Mouse (Mus musculus) heart, embryonic 14.5 days (tissue): ENCODE data around the gene Erbb3. TPM values are rescaled to one million over a fixed set of nuclear protein-coding genes. Genes with fewer than 3 reads are reported as not detected.

Source experiments
- ATAC-seq: fragments of 200-750 bp; cut with Nextera tagmentation; 2 replicates; pipeline ENCODE4 v1.8.0; 2017; ENCODE audit warnings: low read depth, moderate TSS enrichment; ENCODE audit not compliant: insufficient number of reproducible peaks, insufficient read depth, low FRiP score
- H3K27ac ChIP-seq, 2 experiments: fragments of 200-500 bp in 1 of 2; fragments of 300-500 bp in 1 of 2; sonication (generic) in 1 of 2; replicated peaks in 1 of 2; 2 replicates each; pipeline ENCODE4 v1.5.1; 2012 to 2014; ENCODE audit warnings: low read depth in 2 of 2, low read length in 2 of 2, control low read depth in 1 of 2, mild to moderate bottlenecking in 1 of 2, mixed read lengths in 1 of 2; ENCODE audit not compliant: control insufficient read depth in 1 of 2, insufficient read depth in 1 of 2
- H3K27me3 ChIP-seq: fragments of 300-500 bp; sonication (generic); 2 replicates; pipeline ENCODE4 v1.6.1; 2014; ENCODE audit warnings: mild to moderate bottlenecking, low read length, control low read depth; ENCODE audit not compliant: control insufficient read depth, insufficient read depth
- H3K36me3 ChIP-seq: fragments of 300-500 bp; sonication (generic); 2 replicates; pipeline ENCODE4 v1.6.1; 2014; ENCODE audit warnings: mild to moderate bottlenecking, control low read depth, low read length, mixed read lengths; ENCODE audit not compliant: control insufficient read depth, insufficient read depth
- H3K4me1 ChIP-seq, 2 experiments: fragments of 200-500 bp in 1 of 2; fragments of 300-500 bp in 1 of 2; sonication (generic) in 1 of 2; 2 replicates each; pipeline ENCODE4 v1.6.1; 2012 to 2014; ENCODE audit warnings: low read length in 2 of 2, control low read depth in 1 of 2, mixed read lengths in 1 of 2; ENCODE audit not compliant: control insufficient read depth in 2 of 2, insufficient read depth in 2 of 2
- H3K4me2 ChIP-seq: fragments of 300-500 bp; sonication (generic); 2 replicates; pipeline ENCODE4 v1.6.1; 2014; ENCODE audit warnings: mild to moderate bottlenecking, low read length
- H3K4me3 ChIP-seq, 2 experiments: fragments of 200-500 bp in 1 of 2; fragments of 300-500 bp in 1 of 2; sonication (generic) in 1 of 2; 2 replicates each; pipeline ENCODE4 v1.5.1; 2012 to 2014; ENCODE audit warnings: low read length in 2 of 2, mild to moderate bottlenecking in 2 of 2, control low read depth in 1 of 2, low read depth in 1 of 2, moderate library complexity in 1 of 2; ENCODE audit not compliant: control insufficient read depth in 1 of 2, insufficient read depth in 1 of 2
- H3K9ac ChIP-seq: fragments of 300-500 bp; sonication (generic); 2 replicates; pipeline ENCODE4 v1.6.1; 2014; ENCODE audit warnings: mild to moderate bottlenecking, low read length
- H3K9me3 ChIP-seq: fragments of 300-500 bp; sonication (generic); 2 replicates; pipeline ENCODE4 v1.6.1; 2016; ENCODE audit warnings: low read length, control low read depth; ENCODE audit not compliant: control insufficient read depth
- WGBS: fragments of 180-500 bp; shearing (Covaris S2); extraction: QIAGEN DNeasy Blood & Tissue Kit; methylation state at CpG from one replicate; pipeline ENCODE4 v1.1.7; 2014; 5-methylcytosine and 5-hydroxymethylcytosine counted together
- polyA plus RNA-seq: library from polyadenylated mRNA; unstranded; fragments of >200 nt; fragmentation: Nextera tagmentation; extraction: Ambion mirVana; gene quantifications from 2 replicates; pipeline ENCODE4 v1.2.1, GENCODE M21; 2014

Erbb3 gene
- polyA plus RNA-seq, 1 experiment from 2014 or later = 2.9 TPM

GRCm38 (mm10) chr10:128606483-128606882, 17.0 kb upstream of the Erbb3 start:
- Histone ChIP-seq H3K9me3 (no peaks in the 10 kb centered on the region), H3K9ac (no peak overlapping the region), H3K4me1 (peaks cover 0 to 3% of the 10 kb centered on the region in 2 experiments; a peak in 1 of 4 replicates), H3K27me3 (no peaks in the 10 kb centered on the region), H3K4me3 (no peak overlapping the region), H3K4me2 (no peak overlapping the region), H3K27ac (no peak overlapping the region), H3K36me3 (no peaks in the 10 kb centered on the region)
- WGBS = 40% methylated on average over 2 of the region's 2 CpGs
- ATAC-seq = no peak

DNA sequence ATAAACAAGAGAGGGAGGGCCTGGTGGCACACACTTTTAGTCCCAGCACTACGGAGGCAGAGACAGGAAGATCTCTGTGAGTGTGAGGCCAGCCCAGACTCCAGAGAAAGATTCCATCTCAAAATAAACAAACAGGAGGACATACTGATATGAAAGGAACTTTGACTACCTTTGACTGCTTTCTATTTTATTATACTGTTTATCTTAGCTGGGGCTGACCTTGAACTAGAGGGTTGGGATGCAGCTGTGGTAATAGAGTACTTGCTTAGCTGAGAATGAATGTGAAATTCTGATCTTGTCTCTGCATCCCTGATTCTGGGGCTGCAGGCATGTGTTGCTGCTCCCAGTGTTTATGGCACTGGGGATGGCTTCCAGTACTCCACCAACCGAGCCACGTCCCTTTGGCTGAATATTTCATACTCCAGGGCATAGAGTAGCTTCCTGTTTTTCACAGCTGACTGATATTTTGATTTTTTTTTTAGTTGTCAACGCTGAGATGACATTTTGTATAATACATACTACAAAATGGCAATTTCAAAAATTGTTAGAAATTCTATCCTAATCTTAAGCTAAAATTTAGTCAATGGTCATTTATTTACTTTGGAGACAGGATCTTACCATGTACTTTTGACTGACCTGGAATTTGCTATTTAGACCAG, 13.1 kb upstream of the Erbb3 start:
- peaks cover 0 to 3% of the 10 kb centered on the region in 2 experiments; a peak in 1 of 4 replicates for H3K4me1 ChIP-seq
- H3K27me3 ChIP-seq = no peaks in the 10 kb centered on the region
- WGBS = 76% methylated on average over 4 of the region's 4 CpGs
- no peaks in the 10 kb centered on the region for H3K36me3 ChIP-seq
- no peaks in the 10 kb centered on the region for H3K9me3 ChIP-seq
- H3K27ac ChIP-seq = no peak overlapping the region
- H3K9ac ChIP-seq = no peak overlapping the region
- H3K4me2 ChIP-seq = no peak overlapping the region
- H3K4me3 ChIP-seq = no peak overlapping the region
- ATAC-seq = no peak

DNA sequence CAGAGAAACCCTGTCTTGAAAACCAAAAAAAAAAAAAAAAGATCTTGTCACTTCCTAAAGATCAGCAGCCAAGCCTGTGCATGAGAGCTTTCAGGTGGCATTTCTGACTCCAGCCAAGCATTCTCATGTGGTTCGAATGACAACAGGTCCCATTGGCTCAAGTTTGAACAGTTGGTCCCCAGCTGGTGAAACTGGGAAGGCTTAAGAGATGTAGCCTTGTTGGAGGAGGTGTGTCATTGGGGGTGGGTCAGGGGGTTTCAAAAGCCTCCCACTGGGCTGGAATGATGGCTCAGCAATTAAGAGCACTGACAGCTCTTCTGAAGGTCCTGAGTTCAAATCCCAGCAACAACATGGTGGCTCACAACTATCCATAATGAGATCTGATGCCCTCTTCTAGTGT, 12.0 kb upstream of the Erbb3 start:
- ATAC-seq = no peak
- 65% methylated on average over 1 of the region's 1 CpGs for WGBS
- Histone ChIP-seq H3K9me3 (no peaks in the 10 kb centered on the region), H3K36me3 (no peaks in the 10 kb centered on the region), H3K4me2 (no peak overlapping the region), H3K4me1 (peaks cover 0 to 3% of the 10 kb centered on the region in 2 experiments; a peak in 1 of 4 replicates), H3K27me3 (no peaks in the 10 kb centered on the region), H3K4me3 (no peak overlapping the region), H3K9ac (no peak overlapping the region), H3K27ac (no peak overlapping the region)

DNA sequence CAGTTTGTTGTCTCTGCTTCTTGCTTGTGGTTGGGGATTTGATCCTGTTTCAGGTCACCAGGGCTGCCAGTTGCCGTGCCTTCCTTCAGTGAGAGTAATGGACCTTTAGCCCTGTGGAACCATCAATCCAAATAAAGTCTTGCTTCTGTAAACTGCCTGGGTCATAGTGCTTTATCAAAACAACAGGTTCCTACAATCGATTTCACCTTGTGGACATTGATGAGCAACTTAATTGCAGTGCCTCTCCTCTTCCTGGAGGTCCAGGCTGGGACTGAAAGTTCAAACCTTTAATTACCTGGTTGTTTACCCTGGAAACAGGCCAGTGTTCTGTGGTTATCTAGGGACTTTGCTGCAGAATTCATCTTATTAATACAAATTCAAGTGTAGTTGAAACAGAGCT, 9.0 kb upstream of the Erbb3 start:
- H3K36me3 ChIP-seq = no peaks in the 10 kb centered on the region
- H3K27me3 ChIP-seq = no peaks in the 10 kb centered on the region
- no peaks in the 10 kb centered on the region for H3K4me1 ChIP-seq
- H3K27ac ChIP-seq = no peak overlapping the region
- 79% methylated on average over 2 of the region's 2 CpGs for WGBS
- no peak for ATAC-seq
- no peak overlapping the region for H3K4me2 ChIP-seq
- no peak overlapping the region for H3K4me3 ChIP-seq
- no peak overlapping the region for H3K9ac ChIP-seq
- no peaks in the 10 kb centered on the region for H3K9me3 ChIP-seq

DNA sequence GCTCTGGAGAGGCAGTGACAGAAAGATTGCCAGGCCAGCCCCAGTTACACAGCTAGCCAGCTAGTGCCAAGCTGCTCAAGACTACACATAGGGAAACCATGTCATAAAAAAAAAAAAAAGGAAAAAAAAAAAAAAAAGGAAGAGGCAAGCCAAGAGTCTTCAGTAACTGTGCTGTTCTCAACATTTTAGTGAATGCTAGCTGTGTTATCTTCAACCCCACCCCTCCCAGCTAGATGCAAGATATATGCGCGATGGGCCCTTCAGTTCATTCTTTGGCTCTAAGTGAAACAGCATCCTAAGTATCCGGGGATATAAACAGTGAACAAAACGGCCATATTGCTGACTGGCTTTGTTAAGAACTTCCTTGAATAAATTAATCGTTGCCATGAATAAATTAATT, 3.3 kb upstream of the Erbb3 start:
- Histone ChIP-seq H3K9me3 (no peaks in the 10 kb centered on the region), H3K27ac (no peak overlapping the region), H3K9ac (no peak overlapping the region), H3K36me3 (no peaks in the 10 kb centered on the region), H3K4me3 (no peak overlapping the region), H3K27me3 (peaks cover 15% of the 10 kb centered on the region), H3K4me1 (peaks cover 6 to 11% of the 10 kb centered on the region in 2 experiments), H3K4me2 (no peak overlapping the region)
- ATAC-seq = no peak
- 71% methylated on average over 5 of the region's 5 CpGs for WGBS

DNA sequence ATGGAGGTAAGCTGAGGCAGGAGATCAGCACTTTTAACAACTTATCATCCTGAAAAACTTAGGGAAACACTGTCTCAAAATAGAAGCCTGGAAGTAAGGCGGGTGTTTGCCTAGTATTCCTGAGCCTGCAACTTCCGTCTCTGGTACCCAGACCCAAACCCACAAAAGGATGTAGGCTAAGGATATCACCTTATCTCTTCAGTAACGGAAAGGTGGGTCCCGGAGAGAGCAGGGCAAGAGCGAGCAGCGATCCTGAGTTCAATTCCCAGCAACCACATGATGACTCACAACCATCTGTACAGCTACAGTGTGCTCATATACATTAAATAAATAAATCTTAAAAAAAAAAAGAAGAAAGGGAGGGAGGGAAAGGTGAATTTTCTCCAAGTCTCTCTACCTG, 2.0 kb upstream of the Erbb3 start:
- H3K4me1 ChIP-seq = peaks cover 6 to 11% of the 10 kb centered on the region in 2 experiments
- H3K27ac ChIP-seq = no peak overlapping the region
- no peak for ATAC-seq
- WGBS = 54% methylated on average over 6 of the region's 6 CpGs
- H3K9ac ChIP-seq = no peak overlapping the region
- no peak overlapping the region for H3K4me2 ChIP-seq
- H3K9me3 ChIP-seq = no peaks in the 10 kb centered on the region
- peaks cover 20% of the 10 kb centered on the region for H3K27me3 ChIP-seq
- H3K4me3 ChIP-seq = no peak overlapping the region
- no peaks in the 10 kb centered on the region for H3K36me3 ChIP-seq

GRCm38 (mm10) chr10:128590193-128590690, 790 bp upstream of the Erbb3 start:
- H3K4me3 ChIP-seq = peak overlapping the region; percentile 56 to 75
- peak; percentile 44 for ATAC-seq
- peak overlapping the region; percentile 70 for H3K9ac ChIP-seq
- H3K4me2 ChIP-seq = peak overlapping the region; percentile 99
- H3K9me3 ChIP-seq = no peaks in the 10 kb centered on the region
- WGBS = under 1% methylated on average over 42 of the region's 43 CpGs
- peaks cover 20% of the 10 kb centered on the region for H3K27me3 ChIP-seq
- no peaks in the 10 kb centered on the region for H3K36me3 ChIP-seq
- peaks cover 6 to 11% of the 10 kb centered on the region in 2 experiments for H3K4me1 ChIP-seq
- H3K27ac ChIP-seq = no peak overlapping the region
